Mouse (Mus musculus): Measurements from ENCODE around the gene Ep400.
A peak's percentile ranks its signal among the peaks of the same experiment; 100 is the strongest.

Ep400 gene

GRCm38 (mm10) chr5:110665486-110666121 lies 104.9 kb downstream of the Ep400 start:
- DNase-seq (ENCODE audit: low spot score): no peak

- no peak for DNase-seq (ENCODE audit: low spot score)
These were observed 105.7 kb downstream of the Ep400 start for GRCm38 (mm10) chr5:110664750-110665269.

GRCm38 (mm10) chr5:110664041-110664440 lies 106.5 kb downstream of the Ep400 start:
- no peak for DNase-seq (ENCODE audit: low spot score)

- DNase-seq (ENCODE audit: low spot score): no peak
These were observed 110.8 kb downstream of the Ep400 start for GRCm38 (mm10) chr5:110659682-110660081.

- DNase-seq (ENCODE audit: low spot score): no peak
These were observed 116.8 kb downstream of the Ep400 start for GRCm38 (mm10) chr5:110653686-110654085.

- peak; percentile 99 for DNase-seq (ENCODE audit: low spot score)
These were observed 117.5 kb downstream of the Ep400 start, which contains the start of the genes Noc4l and Ddx51 for GRCm38 (mm10) chr5:110652719-110653648. Noc4l (minus strand) TSS chr5:110653417. Ddx51 (plus strand) TSS chr5:110653451.

GRCm38 (mm10) chr5:110646377-110646776 lies 124.1 kb downstream of the Ep400 start:
- no peak for DNase-seq (ENCODE audit: low spot score)

GRCm38 (mm10) chr5:110639459-110639858 lies 131.1 kb downstream of the Ep400 start:
- DNase-seq (ENCODE audit: low spot score): peak; percentile 76

- no peak for DNase-seq (ENCODE audit: low spot score)
These were observed 132.0 kb downstream of the Ep400 start for GRCm38 (mm10) chr5:110638306-110639074.

- DNase-seq (ENCODE audit: low spot score): peak; percentile 70
These were observed 134.4 kb downstream of the Ep400 start for GRCm38 (mm10) chr5:110635951-110636707.

- DNase-seq (ENCODE audit: low spot score): no peak
These were observed 140.9 kb downstream of the Ep400 start for GRCm38 (mm10) chr5:110629525-110630120.

- no peak for DNase-seq (ENCODE audit: low spot score)
These were observed 142.4 kb downstream of the Ep400 start for GRCm38 (mm10) chr5:110628156-110628555.

GRCm38 (mm10) chr5:110627351-110627750 lies 143.2 kb downstream of the Ep400 start:
- no peak for DNase-seq (ENCODE audit: low spot score)

- DNase-seq (ENCODE audit: low spot score): no peak
These were observed 146.2 kb downstream of the Ep400 start for GRCm38 (mm10) chr5:110624319-110624718.

- DNase-seq (ENCODE audit: low spot score): no peak
These were observed 151.3 kb downstream of the Ep400 start for GRCm38 (mm10) chr5:110619226-110619625.
